Mouse (Mus musculus) heart, embryonic 16.5 days (tissue): Measurements from ENCODE around the gene Prr7. TPM values are rescaled to one million over a fixed set of nuclear protein-coding genes. Genes with fewer than 3 reads are reported as not detected.
"Not testable (repeated sequence)": the region's sequence is repeated elsewhere in the genome, so short reads cannot be mapped to it uniquely, and the experiment has no call there.

ENCODE experiments used
- ATAC-seq: fragments of 200-750 bp; cut with Nextera tagmentation; replicated peaks from 2 replicates; pipeline ENCODE4 v1.8.0; 2017; ENCODE audit warnings: moderate number of reproducible peaks; ENCODE audit not compliant: insufficient read depth, low FRiP score; ENCODE audit errors: extremely low read depth
- H3K27ac ChIP-seq: fragments of 300-500 bp; sonication (generic); 2 replicates; pipeline ENCODE4 v1.5.1; 2014; ENCODE audit warnings: mild to moderate bottlenecking, low read length, control low read depth, moderate library complexity
- H3K27me3 ChIP-seq: fragments of 300-500 bp; sonication (generic); 2 replicates; pipeline ENCODE4 v1.6.1; 2014; ENCODE audit warnings: low read length, mixed read lengths; ENCODE audit not compliant: control insufficient read depth, insufficient read depth
- H3K36me3 ChIP-seq: fragments of 300-500 bp; sonication (generic); 2 replicates; pipeline ENCODE4 v1.6.1; 2014; ENCODE audit not compliant: control insufficient read depth, insufficient read depth
- H3K4me1 ChIP-seq: fragments of 300-500 bp; sonication (generic); 2 replicates; pipeline ENCODE4 v1.6.1; 2014; ENCODE audit warnings: low read length, mixed read lengths; ENCODE audit not compliant: control insufficient read depth, insufficient read depth
- H3K4me2 ChIP-seq: fragments of 300-500 bp; sonication (generic); 2 replicates; pipeline ENCODE4 v1.6.1; 2014; ENCODE audit warnings: low read depth, mild to moderate bottlenecking, control low read depth, low read length
- H3K4me3 ChIP-seq: fragments of 300-500 bp; sonication (generic); 2 replicates; pipeline ENCODE4 v1.5.1; 2014; ENCODE audit warnings: mild to moderate bottlenecking, control low read depth, low read length
- H3K9ac ChIP-seq: fragments of 300-500 bp; sonication (generic); 2 replicates; pipeline ENCODE4 v1.6.1; 2014; ENCODE audit warnings: low read length, control low read depth
- H3K9me3 ChIP-seq: fragments of 300-500 bp; sonication (generic); replicated peaks from 2 replicates; pipeline ENCODE4 v1.6.1; 2016; ENCODE audit warnings: low read length; ENCODE audit not compliant: control insufficient read depth
- WGBS: fragments of 180-500 bp; shearing (Covaris S2); extraction: QIAGEN DNeasy Blood & Tissue Kit; methylation state at CpG from one replicate; pipeline ENCODE4 v1.1.7; 2014; 5-methylcytosine and 5-hydroxymethylcytosine counted together
- polyA plus RNA-seq: library from polyadenylated mRNA; unstranded; fragments of >200 nt; fragmentation: Nextera tagmentation; extraction: Ambion mirVana; gene quantifications from 2 replicates; pipeline ENCODE4 v1.2.1, GENCODE M21; 2015

The Prr7 gene
- polyA plus RNA-seq, 1 experiment from 2014 or later = 0.28 TPM

- no peak overlapping the region for H3K4me3 ChIP-seq
- no peaks in the 10 kb centered on the region for H3K4me1 ChIP-seq
- 0 out of 2 replicates have a peak, but pooled peaks have one; percentile 45 for ATAC-seq
- no peaks in the 10 kb centered on the region for H3K36me3 ChIP-seq
- H3K9ac ChIP-seq = no peak overlapping the region
- H3K9me3 ChIP-seq = no peaks in the 10 kb centered on the region
- H3K27ac ChIP-seq = no peak overlapping the region
- 0 out of 2 replicates have a peak, but pooled peaks cover 5% of the 10 kb centered on the region for H3K27me3 ChIP-seq
- H3K4me2 ChIP-seq = no peak overlapping the region
- 62% methylated on average over 12 of the region's 12 CpGs for WGBS
Measured at GRCm38 (mm10) chr13:55429226-55429888, 34.7 kb upstream of the Prr7 start.

- Histone ChIP-seq H3K36me3 (no peaks in the 10 kb centered on the region), H3K4me2 (no peak overlapping the region), H3K4me3 (no peak overlapping the region), H3K9me3 (no peaks in the 10 kb centered on the region), H3K9ac (no peak overlapping the region), H3K27me3 (0 out of 2 replicates have a peak, but pooled peaks cover 5% of the 10 kb centered on the region), H3K27ac (no peak overlapping the region), H3K4me1 (no peaks in the 10 kb centered on the region)
- WGBS = 78% methylated on average over 2 of the region's 2 CpGs
- ATAC-seq = no peak
Measured at GRCm38 (mm10) chr13:55430566-55430965, 33.5 kb upstream of the Prr7 start.

- Histone ChIP-seq H3K9ac (no peak overlapping the region), H3K27me3 (0 out of 2 replicates have a peak, but pooled peaks cover 4% of the 10 kb centered on the region), H3K4me1 (no peaks in the 10 kb centered on the region), H3K36me3 (no peaks in the 10 kb centered on the region), H3K27ac (no peak overlapping the region), H3K4me3 (no peak overlapping the region), H3K4me2 (no peak overlapping the region), H3K9me3 (no peaks in the 10 kb centered on the region)
- no peak for ATAC-seq
- WGBS = 54% methylated on average over 10 of the region's 10 CpGs
Measured at GRCm38 (mm10) chr13:55431889-55432685, 32.0 kb upstream of the Prr7 start.

GRCm38 (mm10) chr13:55437111-55437629 lies 26.9 kb upstream of the Prr7 start:
- not testable (repeated sequence) for H3K9me3 ChIP-seq, ATAC-seq, H3K36me3 ChIP-seq, H3K27ac ChIP-seq, H3K4me3 ChIP-seq, H3K4me1 ChIP-seq, H3K27me3 ChIP-seq, H3K9ac ChIP-seq, H3K4me2 ChIP-seq
- 79% methylated on average over 15 of the region's 15 CpGs for WGBS

- WGBS = 35% methylated on average over 9 of the region's 9 CpGs
Measured at GRCm38 (mm10) chr13:55443799-55444285, 20.2 kb upstream of the Prr7 start.

GRCm38 (mm10) chr13:55444286-55444936 lies 19.7 kb upstream of the Prr7 start:
- no peaks in the 10 kb centered on the region for H3K27me3 ChIP-seq
- peak overlapping the region; percentile 72 for H3K9ac ChIP-seq
- no peaks in the 10 kb centered on the region for H3K36me3 ChIP-seq
- 1% methylated on average over 33 of the region's 33 CpGs for WGBS
- no peaks in the 10 kb centered on the region for H3K9me3 ChIP-seq
- H3K4me2 ChIP-seq = peak overlapping the region; percentile 86
- H3K4me1 ChIP-seq = peaks cover 34% of the 10 kb centered on the region
- H3K4me3 ChIP-seq = peak overlapping the region; percentile 89
- ATAC-seq = peak; percentile 76
- peak overlapping the region; percentile 97 for H3K27ac ChIP-seq

More at GRCm38 (mm10) chr13:55443799-55444285, 20.2 kb upstream of the Prr7 start:
- H3K4me3 ChIP-seq = peak overlapping the region; percentile 89
- H3K27ac ChIP-seq = peak overlapping the region; percentile 97
- H3K9me3 ChIP-seq = no peaks in the 10 kb centered on the region
- H3K36me3 ChIP-seq = no peaks in the 10 kb centered on the region
- H3K4me1 ChIP-seq = peaks cover 28% of the 10 kb centered on the region
- ATAC-seq = no peak
- H3K27me3 ChIP-seq = no peaks in the 10 kb centered on the region
- H3K9ac ChIP-seq = peak overlapping the region; percentile 72
- H3K4me2 ChIP-seq = peak overlapping the region; percentile 86

- no peaks in the 10 kb centered on the region; the same call in 1 of the 2 replicates for H3K36me3 ChIP-seq
- H3K4me3 ChIP-seq = peak within 1 kb of the TSS; percentile 89
- no peaks in the 10 kb centered on the region for H3K27me3 ChIP-seq
- H3K27ac ChIP-seq = peak within 1 kb of the TSS; percentile 97
- peak; percentile 95 for ATAC-seq
- no peaks in the 10 kb centered on the region for H3K9me3 ChIP-seq
- peak within 1 kb of the TSS; percentile 97 for H3K9ac ChIP-seq
- peaks cover 39% of the 10 kb centered on the region for H3K4me1 ChIP-seq
- peak within 1 kb of the TSS; percentile 94 for H3K4me2 ChIP-seq
- under 1% methylated on average over 35 of the region's 35 CpGs for WGBS
Measured at GRCm38 (mm10) chr13:55444937-55445315, 19.1 kb upstream of the Prr7 start, which contains the start of gene Grk6. Gene Grk6, plus strand, starts transcription at chr13:55445072.

- H3K4me3 ChIP-seq = peak overlapping the region; percentile 89
- no peaks in the 10 kb centered on the region for H3K27me3 ChIP-seq
- H3K4me1 ChIP-seq = peaks cover 42% of the 10 kb centered on the region
- peak overlapping the region; percentile 97 for H3K27ac ChIP-seq
- under 1% methylated on average over 66 of the region's 66 CpGs for WGBS
- peak; percentile 4 for ATAC-seq
- H3K36me3 ChIP-seq = no peaks in the 10 kb centered on the region; the same call in 1 of the 2 replicates
- peak overlapping the region; percentile 94 for H3K4me2 ChIP-seq
- H3K9ac ChIP-seq = peak overlapping the region; percentile 97
- H3K9me3 ChIP-seq = no peaks in the 10 kb centered on the region
Measured at GRCm38 (mm10) chr13:55445361-55446091, 18.5 kb upstream of the Prr7 start.
